Mouse (Mus musculus) CD4-positive helper T cell, adult 2 months (primary cell): ENCODE results near the gene H2-DMb1.

Experiments
- DNase-seq: peaks from one replicate; pipeline ENCODE4 v3.0.0-alpha.2; 2012; ENCODE audit warnings: low read depth, missing footprints, low spot score

H2-DMb1 gene

GRCm38 (mm10) chr17:34208421-34208820 lies 55.5 kb downstream of the H2-DMb1 start:
- no peak for DNase-seq

- DNase-seq, result peak; percentile 46
Observed at GRCm38 (mm10) chr17:34209680-34210079, 56.8 kb downstream of the H2-DMb1 start.
